Mouse (Mus musculus): Measurements from ENCODE around the gene Cdh23. TPM values are rescaled to one million over a fixed set of nuclear protein-coding genes. Genes with fewer than 3 reads are reported as not detected.

Gene Cdh23
- polyA plus RNA-seq, 1 experiment from 2014 or later = 6.9 TPM

GRCm38 (mm10) chr10:60705134-60705533 lies 8.8 kb upstream of the Cdh23 start:
- H3K36me3 ChIP-seq = no peaks in the 10 kb centered on the region
- no peak overlapping the region for H3K27ac ChIP-seq (replicated peaks)
- no peak overlapping the region for H3K9ac ChIP-seq
- no peak overlapping the region for H3K4me2 ChIP-seq
- H3K27me3 ChIP-seq = no peaks in the 10 kb centered on the region
- H3K9me3 ChIP-seq = no peaks in the 10 kb centered on the region
- no peak for ATAC-seq (ENCODE audit: low FRiP score, low read depth)
- WGBS = 69% methylated on average over 2 of the region's 2 CpGs
- no peaks in the 10 kb centered on the region for H3K4me1 ChIP-seq (replicated peaks)
- no peak overlapping the region for H3K4me3 ChIP-seq

GRCm38 (mm10) chr10:60697775-60698174 lies 1.5 kb upstream of the Cdh23 start:
- H3K9ac ChIP-seq = no peak overlapping the region
- H3K4me3 ChIP-seq = no peak overlapping the region
- no peaks in the 10 kb centered on the region for H3K9me3 ChIP-seq
- no peak for ATAC-seq (ENCODE audit: low FRiP score, low read depth)
- H3K4me1 ChIP-seq (replicated peaks) = no peaks in the 10 kb centered on the region; the same call in 1 of the 2 replicates
- H3K36me3 ChIP-seq = no peaks in the 10 kb centered on the region
- no peak overlapping the region for H3K4me2 ChIP-seq
- 87% methylated on average over 6 of the region's 6 CpGs for WGBS
- H3K27ac ChIP-seq (replicated peaks) = no peak overlapping the region
- no peaks in the 10 kb centered on the region for H3K27me3 ChIP-seq

GRCm38 (mm10) chr10:60696975-60697374 lies 685 bp upstream of the Cdh23 start:
- peaks cover 4% of the 10 kb centered on the region; the same call in 1 of the 2 replicates for H3K27me3 ChIP-seq
- no peaks in the 10 kb centered on the region for H3K9me3 ChIP-seq
- peak; percentile 19; the same call in 1 of the 2 replicates for ATAC-seq (ENCODE audit: low FRiP score, low read depth)
- H3K27ac ChIP-seq (replicated peaks) = no peak overlapping the region
- no peak overlapping the region for H3K4me3 ChIP-seq
- 16% methylated on average over 5 of the region's 5 CpGs for WGBS
- no peaks in the 10 kb centered on the region for H3K36me3 ChIP-seq
- peaks cover 1% of the 10 kb centered on the region; the same call in 1 of the 2 replicates for H3K4me1 ChIP-seq (replicated peaks)
- H3K4me2 ChIP-seq = no peak overlapping the region
- no peak overlapping the region for H3K9ac ChIP-seq

GRCm38 (mm10) chr10:60691671-60692390 lies 4.5 kb downstream of the Cdh23 start:
- Histone ChIP-seq H3K4me3 (no peak overlapping the region), H3K27me3 (peaks cover 33% of the 10 kb centered on the region), H3K9ac (no peak overlapping the region), H3K9me3 (no peaks in the 10 kb centered on the region), H3K36me3 (no peaks in the 10 kb centered on the region), H3K4me1 (replicated peaks) (peaks cover 18% of the 10 kb centered on the region), H3K27ac (replicated peaks) (no peak overlapping the region), H3K4me2 (no peak overlapping the region)
- ATAC-seq (ENCODE audit: low FRiP score, low read depth) = peak; percentile 32; the same call in 1 of the 2 replicates
- 57% methylated on average over 20 of the region's 20 CpGs for WGBS

GRCm38 (mm10) chr10:60690960-60691359 lies 5.3 kb downstream of the Cdh23 start:
- H3K36me3 ChIP-seq = no peaks in the 10 kb centered on the region
- H3K4me3 ChIP-seq = no peak overlapping the region
- no peak overlapping the region for H3K27ac ChIP-seq (replicated peaks)
- H3K27me3 ChIP-seq = peaks cover 41% of the 10 kb centered on the region
- WGBS = 63% methylated on average over 6 of the region's 6 CpGs
- no peak overlapping the region for H3K4me2 ChIP-seq
- no peaks in the 10 kb centered on the region for H3K9me3 ChIP-seq
- no peak for ATAC-seq (ENCODE audit: low FRiP score, low read depth)
- H3K4me1 ChIP-seq (replicated peaks) = peaks cover 27% of the 10 kb centered on the region
- H3K9ac ChIP-seq = no peak overlapping the region

- H3K36me3 ChIP-seq = no peaks in the 10 kb centered on the region
- H3K27ac ChIP-seq (replicated peaks) = no peak overlapping the region
- H3K27me3 ChIP-seq = peaks cover 57% of the 10 kb centered on the region
- no peak for ATAC-seq (ENCODE audit: low FRiP score, low read depth)
- H3K4me2 ChIP-seq = no peak overlapping the region
- no peak overlapping the region for H3K9ac ChIP-seq
- no peak overlapping the region for H3K4me3 ChIP-seq
- H3K4me1 ChIP-seq (replicated peaks) = peaks cover 31% of the 10 kb centered on the region
- WGBS = 83% methylated on average over 4 of the region's 4 CpGs
- no peaks in the 10 kb centered on the region for H3K9me3 ChIP-seq
Measured at GRCm38 (mm10) chr10:60689396-60689795, 6.9 kb downstream of the Cdh23 start.

GRCm38 (mm10) chr10:60687011-60687776 lies 9.1 kb downstream of the Cdh23 start:
- H3K36me3 ChIP-seq = no peaks in the 10 kb centered on the region
- H3K9me3 ChIP-seq = no peaks in the 10 kb centered on the region
- peaks cover 31% of the 10 kb centered on the region for H3K4me1 ChIP-seq (replicated peaks)
- peaks cover 65% of the 10 kb centered on the region for H3K27me3 ChIP-seq
- peak overlapping the region; percentile 79 for H3K4me3 ChIP-seq
- ATAC-seq (ENCODE audit: low FRiP score, low read depth) = peak; percentile 75
- WGBS = under 1% methylated on average over 75 of the region's 76 CpGs
- H3K27ac ChIP-seq (replicated peaks) = no peak overlapping the region
- H3K4me2 ChIP-seq = peak overlapping the region; percentile 100
- peak overlapping the region; percentile 65 for H3K9ac ChIP-seq

- H3K27ac ChIP-seq (replicated peaks) = no peak overlapping the region
- peak overlapping the region; percentile 100 for H3K4me2 ChIP-seq
- peak overlapping the region; percentile 79 for H3K4me3 ChIP-seq
- peaks cover 26% of the 10 kb centered on the region for H3K4me1 ChIP-seq (replicated peaks)
- peaks cover 65% of the 10 kb centered on the region for H3K27me3 ChIP-seq
- H3K9ac ChIP-seq = peak overlapping the region; percentile 65
- under 1% methylated on average over 37 of the region's 37 CpGs for WGBS
- no peaks in the 10 kb centered on the region for H3K9me3 ChIP-seq
- no peaks in the 10 kb centered on the region for H3K36me3 ChIP-seq
- no peak for ATAC-seq (ENCODE audit: low FRiP score, low read depth)
Measured at GRCm38 (mm10) chr10:60686641-60686975, 9.7 kb downstream of the Cdh23 start.

GRCm38 (mm10) chr10:60685764-60686640 lies 10.3 kb downstream of the Cdh23 start:
- WGBS = 8% methylated on average over 50 of the region's 50 CpGs

GRCm38 (mm10) chr10:60678926-60679325 lies 17.4 kb downstream of the Cdh23 start:
- ATAC-seq (ENCODE audit: low FRiP score, low read depth) = no peak
- Histone ChIP-seq H3K9ac (no peak overlapping the region), H3K4me1 (replicated peaks) (no peaks in the 10 kb centered on the region), H3K36me3 (no peaks in the 10 kb centered on the region), H3K27me3 (peaks cover 9% of the 10 kb centered on the region; the same call in 1 of the 2 replicates), H3K27ac (replicated peaks) (no peak overlapping the region), H3K4me2 (no peak overlapping the region), H3K9me3 (no peaks in the 10 kb centered on the region), H3K4me3 (no peak overlapping the region)
- 79% methylated on average over 3 of the region's 3 CpGs for WGBS

More at GRCm38 (mm10) chr10:60685764-60686640, 10.3 kb downstream of the Cdh23 start:
- Histone ChIP-seq H3K4me3 (peak overlapping the region; percentile 79), H3K27ac (replicated peaks) (no peak overlapping the region), H3K9me3 (no peaks in the 10 kb centered on the region), H3K9ac (peak overlapping the region; percentile 65; the same call in 1 of the 2 replicates), H3K27me3 (peaks cover 65% of the 10 kb centered on the region), H3K36me3 (no peaks in the 10 kb centered on the region), H3K4me1 (replicated peaks) (peaks cover 23% of the 10 kb centered on the region), H3K4me2 (peak overlapping the region; percentile 100)
- ATAC-seq (ENCODE audit: low FRiP score, low read depth) = no peak

- 78% methylated on average over 4 of the region's 4 CpGs for WGBS
- no peak overlapping the region for H3K4me2 ChIP-seq
- no peaks in the 10 kb centered on the region for H3K9me3 ChIP-seq
- H3K27ac ChIP-seq (replicated peaks) = no peak overlapping the region
- 0 out of 2 replicates have a peak, but pooled peaks cover 2% of the 10 kb centered on the region for H3K27me3 ChIP-seq
- no peaks in the 10 kb centered on the region for H3K4me1 ChIP-seq (replicated peaks)
- no peaks in the 10 kb centered on the region for H3K36me3 ChIP-seq
- H3K9ac ChIP-seq = no peak overlapping the region
- H3K4me3 ChIP-seq = no peak overlapping the region
- ATAC-seq (ENCODE audit: low FRiP score, low read depth) = no peak
Measured at GRCm38 (mm10) chr10:60677319-60677718, 19.0 kb downstream of the Cdh23 start.
